Mouse (Mus musculus) CD4-positive helper T cell, adult 2 months (primary cell): Measurements from ENCODE around the gene Orc1.
A peak's percentile ranks its signal among the peaks of the same experiment; 100 is the strongest.

ENCODE experiments used
- DNase-seq: peaks from one replicate; pipeline ENCODE4 v3.0.0-alpha.2; 2012; ENCODE audit warnings: low read depth, missing footprints, low spot score

The Orc1 gene

DNA sequence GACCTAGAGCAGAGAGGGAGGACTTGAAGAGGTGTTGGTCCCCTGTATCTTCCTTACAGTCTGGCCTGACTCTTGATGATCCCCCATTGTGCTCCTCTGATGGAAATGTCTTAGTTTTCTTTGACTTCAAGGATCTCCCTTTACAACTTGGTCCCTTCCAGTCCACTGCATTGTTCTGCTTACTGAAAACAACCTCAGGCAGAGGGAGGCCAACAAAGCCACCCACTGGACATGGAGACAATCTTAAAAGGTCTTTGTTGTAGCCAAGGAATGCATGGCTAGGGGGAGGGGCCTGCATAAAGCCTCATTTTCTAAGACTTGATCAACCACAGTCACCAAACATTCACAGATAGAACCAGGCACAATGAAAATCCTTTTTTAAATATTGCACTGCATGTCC, 55.9 kb downstream of the Orc1 start:
- no peak for DNase-seq

GRCm38 (mm10) chr4:108637721-108638120, 58.5 kb downstream of the Orc1 start:
- DNase-seq: no peak

DNA sequence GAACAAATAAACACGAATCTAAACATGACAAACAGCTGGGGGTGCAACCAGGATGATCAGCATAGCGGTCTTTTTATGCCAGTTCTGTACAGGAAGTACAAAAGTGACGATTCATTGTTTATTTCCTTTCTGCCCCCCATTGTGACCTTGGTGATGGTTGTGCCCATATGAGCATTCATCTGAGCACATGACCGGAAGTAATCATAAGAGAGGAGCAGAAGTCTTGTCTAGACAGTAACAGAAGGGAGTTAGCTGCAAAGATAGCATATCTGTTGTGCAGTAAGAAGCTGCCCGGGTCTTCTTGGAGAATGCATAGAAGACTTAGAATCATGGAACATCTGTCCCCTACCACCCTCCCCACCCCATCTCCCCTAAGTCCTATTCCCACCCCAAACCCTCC, 59.5 kb downstream of the Orc1 start:
- peak; percentile 47 for DNase-seq

DNA sequence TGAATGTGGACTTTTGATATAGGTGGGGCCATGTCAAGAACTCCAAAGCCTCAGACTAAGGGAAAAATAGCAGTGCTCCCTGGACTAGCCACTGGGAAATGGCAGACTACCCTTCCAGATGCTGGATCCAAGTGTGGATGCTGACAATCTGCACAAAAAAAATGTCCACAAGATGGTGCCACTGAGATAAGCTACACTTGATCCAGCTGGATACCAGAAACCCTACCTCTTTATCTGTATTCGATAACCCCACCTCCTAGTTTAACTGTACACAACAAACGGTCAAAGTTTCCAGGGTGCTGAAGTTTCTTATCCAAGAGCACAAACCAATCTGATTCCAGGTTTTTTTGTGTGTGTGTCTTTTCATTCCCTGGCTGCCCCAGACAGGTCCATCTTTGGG, 85.2 kb downstream of the Orc1 start:
- DNase-seq: no peak
